Mouse (Mus musculus): ENCODE data around the gene Mkrn3. TPM values are rescaled to one million over a fixed set of nuclear protein-coding genes. Genes with fewer than 3 reads are reported as not detected.

Mkrn3 gene
- polyA plus RNA-seq, 1 experiment from 2014 or later, result 0.22 TPM

GRCm38 (mm10) chr7:62406573-62407050 is 13.3 kb downstream of the Mkrn3 start:
- ATAC-seq (ENCODE audit: low read depth), result no peak
- H3K9ac ChIP-seq (ENCODE audit: low read depth, low read length), result no peak overlapping the region
- H3K4me3 ChIP-seq (ENCODE audit: low read depth, low read length), result no peak overlapping the region
- 40% methylated on average over 19 of the region's 19 CpGs for WGBS (ENCODE audit: insufficient replicate concordance)
- H3K9me3 ChIP-seq (replicated peaks; ENCODE audit: control insufficient read depth, low read length), result no peaks in the 10 kb centered on the region; the same call in 1 of the 2 replicates
- H3K27me3 ChIP-seq (ENCODE audit: control insufficient read depth, insufficient read depth, low read depth, low read length), result no peaks in the 10 kb centered on the region
- H3K4me2 ChIP-seq (ENCODE audit: low read depth, low read length), result no peak overlapping the region
- H3K36me3 ChIP-seq (ENCODE audit: control insufficient read depth, insufficient read depth), result no peaks in the 10 kb centered on the region
- H3K4me1 ChIP-seq (ENCODE audit: control insufficient read depth, low read depth, low read length), result no peaks in the 10 kb centered on the region
- no peak overlapping the region for H3K27ac ChIP-seq (ENCODE audit: low read length)

GRCm38 (mm10) chr7:62392202-62392601 is 27.7 kb downstream of the Mkrn3 start:
- Histone ChIP-seq H3K27me3 (ENCODE audit: control insufficient read depth, insufficient read depth, low read depth, low read length) (no peaks in the 10 kb centered on the region), H3K36me3 (ENCODE audit: control insufficient read depth, insufficient read depth) (no peaks in the 10 kb centered on the region), H3K4me3 (ENCODE audit: low read depth, low read length) (no peak overlapping the region), H3K9me3 (replicated peaks; ENCODE audit: control insufficient read depth, low read length) (no peaks in the 10 kb centered on the region), H3K9ac (ENCODE audit: low read depth, low read length) (no peak overlapping the region), H3K4me1 (ENCODE audit: control insufficient read depth, low read depth, low read length) (no peaks in the 10 kb centered on the region), H3K4me2 (ENCODE audit: low read depth, low read length) (no peak overlapping the region), H3K27ac (ENCODE audit: low read length) (no peak overlapping the region)
- 38% methylated on average over 1 of the region's 1 CpGs for WGBS (ENCODE audit: insufficient replicate concordance)
- ATAC-seq (ENCODE audit: low read depth), result no peak

GRCm38 (mm10) chr7:62388291-62388690 is 31.6 kb downstream of the Mkrn3 start:
- Histone ChIP-seq H3K9me3 (replicated peaks; ENCODE audit: control insufficient read depth, low read length) (no peaks in the 10 kb centered on the region), H3K4me1 (ENCODE audit: control insufficient read depth, low read depth, low read length) (no peaks in the 10 kb centered on the region), H3K27ac (ENCODE audit: low read length) (no peak overlapping the region), H3K9ac (ENCODE audit: low read depth, low read length) (no peak overlapping the region), H3K36me3 (ENCODE audit: control insufficient read depth, insufficient read depth) (no peaks in the 10 kb centered on the region), H3K4me2 (ENCODE audit: low read depth, low read length) (no peak overlapping the region), H3K4me3 (ENCODE audit: low read depth, low read length) (no peak overlapping the region), H3K27me3 (ENCODE audit: control insufficient read depth, insufficient read depth, low read depth, low read length) (no peaks in the 10 kb centered on the region)
- ATAC-seq (ENCODE audit: low read depth), result no peak
- 33% methylated on average over 4 of the region's 4 CpGs for WGBS (ENCODE audit: insufficient replicate concordance)

- H3K27me3 ChIP-seq (ENCODE audit: control insufficient read depth, insufficient read depth, low read depth, low read length), result no peaks in the 10 kb centered on the region
- no peaks in the 10 kb centered on the region for H3K9me3 ChIP-seq (replicated peaks; ENCODE audit: control insufficient read depth, low read length)
- no peaks in the 10 kb centered on the region for H3K4me1 ChIP-seq (ENCODE audit: control insufficient read depth, low read depth, low read length)
- WGBS (ENCODE audit: insufficient replicate concordance), result 6% methylated on average over 2 of the region's 2 CpGs
- no peaks in the 10 kb centered on the region for H3K36me3 ChIP-seq (ENCODE audit: control insufficient read depth, insufficient read depth)
- ATAC-seq (ENCODE audit: low read depth), result no peak
- no peak overlapping the region for H3K9ac ChIP-seq (ENCODE audit: low read depth, low read length)
- no peak overlapping the region for H3K4me2 ChIP-seq (ENCODE audit: low read depth, low read length)
- H3K27ac ChIP-seq (ENCODE audit: low read length), result no peak overlapping the region
- H3K4me3 ChIP-seq (ENCODE audit: low read depth, low read length), result no peak overlapping the region
Measured at GRCm38 (mm10) chr7:62382391-62382790, 37.5 kb downstream of the Mkrn3 start.

GRCm38 (mm10) chr7:62378529-62378928 is 41.4 kb downstream of the Mkrn3 start:
- H3K36me3 ChIP-seq (ENCODE audit: control insufficient read depth, insufficient read depth), result no peaks in the 10 kb centered on the region
- H3K4me3 ChIP-seq (ENCODE audit: low read depth, low read length), result no peak overlapping the region
- H3K9ac ChIP-seq (ENCODE audit: low read depth, low read length), result no peak overlapping the region
- no peak overlapping the region for H3K27ac ChIP-seq (ENCODE audit: low read length)
- H3K27me3 ChIP-seq (ENCODE audit: control insufficient read depth, insufficient read depth, low read depth, low read length), result 0 out of 2 replicates have a peak, but pooled peaks cover 3% of the 10 kb centered on the region
- ATAC-seq (ENCODE audit: low read depth), result no peak
- no peaks in the 10 kb centered on the region for H3K4me1 ChIP-seq (ENCODE audit: control insufficient read depth, low read depth, low read length)
- no peaks in the 10 kb centered on the region for H3K9me3 ChIP-seq (replicated peaks; ENCODE audit: control insufficient read depth, low read length)
- WGBS (ENCODE audit: insufficient replicate concordance), result 67% methylated on average over 9 of the region's 9 CpGs
- no peak overlapping the region for H3K4me2 ChIP-seq (ENCODE audit: low read depth, low read length)

GRCm38 (mm10) chr7:62377313-62377712 is 42.6 kb downstream of the Mkrn3 start:
- no peaks in the 10 kb centered on the region for H3K4me1 ChIP-seq (ENCODE audit: control insufficient read depth, low read depth, low read length)
- no peak overlapping the region for H3K9ac ChIP-seq (ENCODE audit: low read depth, low read length)
- no peak for ATAC-seq (ENCODE audit: low read depth)
- WGBS (ENCODE audit: insufficient replicate concordance), result 37% methylated on average over 14 of the region's 14 CpGs
- H3K4me3 ChIP-seq (ENCODE audit: low read depth, low read length), result no peak overlapping the region
- H3K27ac ChIP-seq (ENCODE audit: low read length), result no peak overlapping the region
- 0 out of 2 replicates have a peak overlapping the region, but pooled peaks have one; percentile 3 for H3K4me2 ChIP-seq (ENCODE audit: low read depth, low read length)
- H3K36me3 ChIP-seq (ENCODE audit: control insufficient read depth, insufficient read depth), result no peaks in the 10 kb centered on the region
- 0 out of 2 replicates have a peak, but pooled peaks cover 3% of the 10 kb centered on the region for H3K27me3 ChIP-seq (ENCODE audit: control insufficient read depth, insufficient read depth, low read depth, low read length)
- H3K9me3 ChIP-seq (replicated peaks; ENCODE audit: control insufficient read depth, low read length), result no peaks in the 10 kb centered on the region

- Histone ChIP-seq H3K4me3 (ENCODE audit: low read depth, low read length) (peak within 1 kb of the TSS; percentile 15; the same call in 1 of the 2 replicates), H3K4me2 (ENCODE audit: low read depth, low read length) (0 out of 2 replicates have a peak within 1 kb of the TSS, but pooled peaks have one; percentile 3)
Measured at GRCm38 (mm10) chr7:62376510-62377304, 43.2 kb downstream of the Mkrn3 start, which contains the start of gene Magel2. Magel2 (plus strand) TSS chr7:62377010.

GRCm38 (mm10) chr7:62375658-62376057 is 44.3 kb downstream of the Mkrn3 start:
- no peak for ATAC-seq (ENCODE audit: low read depth)
- 23% methylated on average over 4 of the region's 4 CpGs for WGBS (ENCODE audit: insufficient replicate concordance)
- no peaks in the 10 kb centered on the region for H3K4me1 ChIP-seq (ENCODE audit: control insufficient read depth, low read depth, low read length)
- no peaks in the 10 kb centered on the region for H3K36me3 ChIP-seq (ENCODE audit: control insufficient read depth, insufficient read depth)
- no peak overlapping the region for H3K9ac ChIP-seq (ENCODE audit: low read depth, low read length)
- H3K27ac ChIP-seq (ENCODE audit: low read length), result no peak overlapping the region
- no peaks in the 10 kb centered on the region for H3K9me3 ChIP-seq (replicated peaks; ENCODE audit: control insufficient read depth, low read length)
- 0 out of 2 replicates have a peak, but pooled peaks cover 3% of the 10 kb centered on the region for H3K27me3 ChIP-seq (ENCODE audit: control insufficient read depth, insufficient read depth, low read depth, low read length)
- H3K4me3 ChIP-seq (ENCODE audit: low read depth, low read length), result no peak overlapping the region
- no peak overlapping the region for H3K4me2 ChIP-seq (ENCODE audit: low read depth, low read length)

More at GRCm38 (mm10) chr7:62376510-62377304, 43.2 kb downstream of the Mkrn3 start, which contains the start of gene Magel2:
- 0 out of 2 replicates have a peak, but pooled peaks cover 3% of the 10 kb centered on the region for H3K27me3 ChIP-seq (ENCODE audit: control insufficient read depth, insufficient read depth, low read depth, low read length)
- no peak within 1 kb of the TSS for H3K27ac ChIP-seq (ENCODE audit: low read length)
- ATAC-seq (ENCODE audit: low read depth), result no peak
- H3K9me3 ChIP-seq (replicated peaks; ENCODE audit: control insufficient read depth, low read length), result no peaks in the 10 kb centered on the region
- H3K4me1 ChIP-seq (ENCODE audit: control insufficient read depth, low read depth, low read length), result no peaks in the 10 kb centered on the region
- no peak within 1 kb of the TSS for H3K9ac ChIP-seq (ENCODE audit: low read depth, low read length)
- no peaks in the 10 kb centered on the region for H3K36me3 ChIP-seq (ENCODE audit: control insufficient read depth, insufficient read depth)
- WGBS (ENCODE audit: insufficient replicate concordance), result 20% methylated on average over 31 of the region's 31 CpGs
